Mouse (Mus musculus): ENCODE measurements around the gene Fam81b.
"Not testable (repeated sequence)": the region's sequence is repeated elsewhere in the genome, so short reads cannot be mapped to it uniquely, and the experiment has no call there.

The Fam81b gene

GRCm38 (mm10) chr13:76304637-76305122 is at the start of gene Fam81b:
Fam81b (minus strand) TSS chr13:76305072.
- no peak for DNase-seq

DNA sequence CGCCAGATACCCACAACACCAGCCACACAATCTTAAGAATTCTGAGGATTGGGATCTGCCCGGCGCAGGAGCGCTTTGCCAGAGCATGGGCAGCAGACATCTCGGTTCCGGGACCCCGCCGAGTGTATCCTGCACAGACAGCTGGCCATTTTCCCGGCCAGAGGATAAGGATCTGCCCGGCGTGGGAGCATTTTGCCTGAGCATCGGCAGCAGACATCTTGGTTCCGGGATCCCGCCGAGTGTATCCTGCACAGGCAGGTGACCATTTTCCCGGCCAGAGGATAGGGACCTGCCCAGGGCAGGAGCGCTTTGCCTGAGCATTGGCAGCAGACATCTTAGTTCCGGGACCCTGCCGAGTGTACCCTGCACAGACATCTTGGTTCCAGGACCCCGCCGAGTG is 41.1 kb upstream of the Fam81b start:
- DNase-seq: not testable (repeated sequence)

GRCm38 (mm10) chr13:76318635-76319034 is 13.8 kb upstream of the Fam81b start:
- no peak for DNase-seq

DNA sequence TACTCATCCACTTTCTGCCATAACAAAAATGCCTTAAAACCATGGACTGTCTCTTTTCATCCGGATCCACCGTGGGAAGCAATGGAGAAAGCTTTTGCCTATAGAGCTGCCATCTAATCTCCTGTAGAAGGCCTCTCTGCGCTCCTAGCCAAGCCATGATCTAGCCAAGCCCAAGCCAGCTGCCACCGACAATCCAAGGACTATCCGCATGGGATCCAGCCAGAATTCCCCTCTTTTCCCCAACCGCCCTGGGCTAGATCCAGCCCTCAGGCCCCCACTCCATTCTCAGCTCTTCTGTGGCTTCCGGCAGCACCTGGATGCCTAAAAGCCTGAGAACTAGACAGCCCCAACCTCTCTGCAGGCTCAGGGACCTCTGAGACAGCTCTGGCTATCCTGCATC is 6.7 kb upstream of the Fam81b start:
- DNase-seq: no peak

- no peak for DNase-seq
Observed at GRCm38 (mm10) chr13:76308811-76309210, 3.9 kb upstream of the Fam81b start.

- no peak for DNase-seq
Observed at GRCm38 (mm10) chr13:76305655-76306365, 938 bp upstream of the Fam81b start.

DNA sequence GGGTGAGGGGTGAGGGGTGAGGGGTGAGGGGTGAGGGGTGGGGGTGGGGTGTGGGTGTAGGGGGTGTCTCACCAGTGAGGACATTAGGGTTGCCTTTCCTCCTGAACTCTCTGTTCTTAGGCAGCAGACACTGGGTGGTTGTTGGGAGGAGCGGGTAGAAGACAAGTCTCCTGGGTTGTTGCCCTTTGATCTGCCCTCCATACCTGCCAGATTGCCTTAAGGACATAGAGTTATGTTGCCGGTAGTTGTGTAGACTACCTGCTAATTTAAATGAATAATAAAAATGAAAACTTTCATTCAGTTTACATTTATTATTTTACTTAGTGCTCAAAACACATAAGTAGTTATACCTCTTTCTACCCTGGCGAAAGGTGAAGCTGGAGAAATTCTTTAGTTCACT is 369 bp upstream of the Fam81b start:
- DNase-seq: no peak

- DNase-seq: no peak
Observed at GRCm38 (mm10) chr13:76304201-76304600, 671 bp downstream of the Fam81b start.

- no peak for DNase-seq
Observed at GRCm38 (mm10) chr13:76303160-76303559, 1.7 kb downstream of the Fam81b start.

- no peak for DNase-seq
Observed at GRCm38 (mm10) chr13:76302056-76302455, 2.8 kb downstream of the Fam81b start.

- DNase-seq: no peak
Observed at GRCm38 (mm10) chr13:76292050-76292449, 12.8 kb downstream of the Fam81b start.

- no peak for DNase-seq
Observed at GRCm38 (mm10) chr13:76284597-76284996, 20.3 kb downstream of the Fam81b start.

GRCm38 (mm10) chr13:76264361-76265026 is 40.4 kb downstream of the Fam81b start:
- DNase-seq: no peak

GRCm38 (mm10) chr13:76258766-76259165 is 46.1 kb downstream of the Fam81b start:
- DNase-seq: no peak

DNA sequence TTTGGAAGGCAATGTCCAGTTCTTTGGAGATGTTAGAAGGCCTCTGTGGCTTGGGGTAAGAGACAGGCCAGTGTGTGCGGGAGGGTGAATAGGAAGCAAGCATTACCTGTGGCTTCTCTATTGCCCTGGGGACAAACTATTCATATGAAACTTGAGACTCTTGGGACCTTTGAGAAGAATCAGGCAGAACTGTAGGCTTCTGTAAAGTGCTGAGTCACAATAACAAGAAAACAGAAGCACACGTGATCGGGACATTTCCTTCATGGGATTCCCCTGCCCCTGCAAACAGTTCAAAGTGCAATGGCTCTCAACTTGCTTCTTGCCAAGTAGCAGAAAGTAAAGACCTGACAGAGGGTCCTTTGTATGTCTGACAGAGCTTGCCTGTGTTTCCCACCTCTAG is 48.5 kb downstream of the Fam81b start:
- peak; percentile 16 to 18 for DNase-seq

DNA sequence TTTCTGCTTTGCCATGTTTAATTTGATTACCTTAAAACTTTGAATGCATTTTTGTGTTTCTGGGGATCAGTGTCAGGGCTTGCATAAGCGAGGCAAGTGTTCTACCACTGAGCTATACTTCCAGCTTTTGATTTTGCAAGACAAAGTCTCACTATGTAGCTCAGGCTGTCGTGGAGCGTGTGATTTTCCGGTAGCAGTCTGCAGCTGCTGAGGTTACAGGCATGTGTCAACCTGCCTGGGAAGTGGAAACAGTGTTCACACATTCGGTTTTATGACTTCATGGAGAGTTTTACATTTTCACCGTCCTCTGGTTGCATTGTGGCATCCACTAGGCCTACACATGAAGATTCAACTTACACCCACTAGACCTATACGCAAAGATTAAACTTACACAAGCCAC is 54.8 kb downstream of the Fam81b start:
- no peak for DNase-seq

GRCm38 (mm10) chr13:76249066-76249465 is 55.8 kb downstream of the Fam81b start:
- no peak for DNase-seq

- DNase-seq: no peak
Observed at GRCm38 (mm10) chr13:76215397-76215796, 89.5 kb downstream of the Fam81b start.

- no peak for DNase-seq
Observed at GRCm38 (mm10) chr13:76214928-76215327, 89.9 kb downstream of the Fam81b start.

- no peak for DNase-seq
Observed at GRCm38 (mm10) chr13:76199943-76200342, 104.9 kb downstream of the Fam81b start.

- DNase-seq: no peak
Observed at GRCm38 (mm10) chr13:76197297-76197848, 107.5 kb downstream of the Fam81b start.

GRCm38 (mm10) chr13:76195431-76196138 is 109.3 kb downstream of the Fam81b start:
- no peak for DNase-seq

- DNase-seq: no peak
Observed at GRCm38 (mm10) chr13:76194937-76195336, 109.9 kb downstream of the Fam81b start.
